Mouse (Mus musculus): ENCODE data around the gene Atp2a1.

- TF ChIP-seq CTCF (conservative IDR thresholded peaks at IDR 0.05; ENCODE audit: insufficient read depth, insufficient read length, low read depth, low read length) (no peak), POLR2A (IDR thresholded peaks at IDR 0.05; ENCODE audit: low read depth, low read length) (no peak)
These were observed 42.0 kb upstream of the Atp2a1 start for GRCm38 (mm10) chr7:126504913-126505312.

Measured in kidney, adult 2 months (tissue).